Mouse (Mus musculus) ES-CJ7 (cell line): Measurements from ENCODE around the gene Gm16430.
"Not testable (repeated sequence)": the region's sequence is repeated elsewhere in the genome, so short reads cannot be mapped to it uniquely, and the experiment has no call there.

Experiments
- DNase-seq: peaks from one replicate; pipeline ENCODE4 v3.0.0; 2011; ENCODE audit warnings: low read depth, low spot score

Gene Gm16430

DNA sequence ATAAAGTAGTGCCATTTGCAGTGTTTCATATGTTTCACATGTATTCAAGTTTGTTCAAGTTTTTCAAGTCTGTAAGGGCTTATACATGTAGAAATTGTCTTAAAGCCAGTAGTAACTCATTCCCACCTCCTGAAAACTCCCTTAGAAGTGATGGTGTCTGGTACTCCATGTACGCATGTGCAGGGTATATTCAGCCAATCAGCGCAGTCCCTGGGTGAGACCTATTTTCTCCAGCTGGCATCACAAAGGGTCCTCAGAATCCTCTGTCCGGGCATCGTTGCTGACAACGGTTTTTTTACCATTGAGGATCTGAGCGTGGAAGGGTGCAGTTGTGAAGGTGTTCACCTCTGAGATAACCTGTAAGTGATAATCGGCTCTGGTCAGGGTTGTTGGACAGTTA, at the start of gene Gm16430:
Gm16430 (plus strand) TSS at position 301 of the 400 bp plus-strand sequence.
- not testable (repeated sequence) for DNase-seq
